Mouse (Mus musculus) heart, embryonic 16.5 days (tissue): ENCODE data around the gene 1700025C18Rik. TPM values are rescaled to one million over a fixed set of nuclear protein-coding genes. Genes with fewer than 3 reads are reported as not detected.

ENCODE experiments used
- ATAC-seq: fragments of 200-750 bp; cut with Nextera tagmentation; replicated peaks from 2 replicates; pipeline ENCODE4 v1.8.0; 2017; ENCODE audit warnings: moderate number of reproducible peaks; ENCODE audit not compliant: insufficient read depth, low FRiP score; ENCODE audit errors: extremely low read depth
- H3K27ac ChIP-seq: fragments of 300-500 bp; sonication (generic); 2 replicates; pipeline ENCODE4 v1.5.1; 2014; ENCODE audit warnings: mild to moderate bottlenecking, low read length, control low read depth, moderate library complexity
- H3K27me3 ChIP-seq: fragments of 300-500 bp; sonication (generic); 2 replicates; pipeline ENCODE4 v1.6.1; 2014; ENCODE audit warnings: low read length, mixed read lengths; ENCODE audit not compliant: control insufficient read depth, insufficient read depth
- H3K36me3 ChIP-seq: fragments of 300-500 bp; sonication (generic); 2 replicates; pipeline ENCODE4 v1.6.1; 2014; ENCODE audit not compliant: control insufficient read depth, insufficient read depth
- H3K4me1 ChIP-seq: fragments of 300-500 bp; sonication (generic); 2 replicates; pipeline ENCODE4 v1.6.1; 2014; ENCODE audit warnings: low read length, mixed read lengths; ENCODE audit not compliant: control insufficient read depth, insufficient read depth
- H3K4me2 ChIP-seq: fragments of 300-500 bp; sonication (generic); 2 replicates; pipeline ENCODE4 v1.6.1; 2014; ENCODE audit warnings: low read depth, mild to moderate bottlenecking, control low read depth, low read length
- H3K4me3 ChIP-seq: fragments of 300-500 bp; sonication (generic); 2 replicates; pipeline ENCODE4 v1.5.1; 2014; ENCODE audit warnings: mild to moderate bottlenecking, control low read depth, low read length
- H3K9ac ChIP-seq: fragments of 300-500 bp; sonication (generic); 2 replicates; pipeline ENCODE4 v1.6.1; 2014; ENCODE audit warnings: low read length, control low read depth
- H3K9me3 ChIP-seq: fragments of 300-500 bp; sonication (generic); replicated peaks from 2 replicates; pipeline ENCODE4 v1.6.1; 2016; ENCODE audit warnings: low read length; ENCODE audit not compliant: control insufficient read depth
- WGBS: fragments of 180-500 bp; shearing (Covaris S2); extraction: QIAGEN DNeasy Blood & Tissue Kit; methylation state at CpG from one replicate; pipeline ENCODE4 v1.1.7; 2014; 5-methylcytosine and 5-hydroxymethylcytosine counted together
- polyA plus RNA-seq: library from polyadenylated mRNA; unstranded; fragments of >200 nt; fragmentation: Nextera tagmentation; extraction: Ambion mirVana; gene quantifications from 2 replicates; pipeline ENCODE4 v1.2.1, GENCODE M21; 2015

1700025C18Rik gene
- polyA plus RNA-seq, 1 experiment from 2014 or later: not detected

GRCm38 (mm10) chr2:165054888-165055852, 35.4 kb downstream of the 1700025C18Rik start, which contains the start of gene Cd40:
Gene Cd40 (plus strand): TSS chr2:165055627.
- Histone ChIP-seq H3K4me3 (peak within 1 kb of the TSS; percentile 46), H3K9ac (peak within 1 kb of the TSS; percentile 42), H3K27me3 (peaks cover 10% of the 10 kb centered on the region), H3K9me3 (no peaks in the 10 kb centered on the region), H3K36me3 (no peaks in the 10 kb centered on the region), H3K4me2 (peak within 1 kb of the TSS; percentile 62), H3K27ac (no peak within 1 kb of the TSS), H3K4me1 (peaks cover 6% of the 10 kb centered on the region; the same call in 1 of the 2 replicates)
- 6% methylated on average over 25 of the region's 25 CpGs for WGBS
- ATAC-seq: peak; percentile 80

- WGBS: 28% methylated on average over 11 of the region's 11 CpGs
- no peak for ATAC-seq
- Histone ChIP-seq H3K4me1 (peaks cover 6% of the 10 kb centered on the region; the same call in 1 of the 2 replicates), H3K9me3 (no peaks in the 10 kb centered on the region), H3K27ac (no peak overlapping the region), H3K27me3 (peaks cover 10% of the 10 kb centered on the region), H3K36me3 (no peaks in the 10 kb centered on the region), H3K4me3 (no peak overlapping the region), H3K4me2 (no peak overlapping the region), H3K9ac (no peak overlapping the region)
Measured at GRCm38 (mm10) chr2:165051566-165051965, 39.0 kb downstream of the 1700025C18Rik start.

GRCm38 (mm10) chr2:165050826-165051548, 39.6 kb downstream of the 1700025C18Rik start:
- H3K9me3 ChIP-seq: no peaks in the 10 kb centered on the region
- peaks cover 6% of the 10 kb centered on the region; the same call in 1 of the 2 replicates for H3K4me1 ChIP-seq
- H3K36me3 ChIP-seq: no peaks in the 10 kb centered on the region
- no peak overlapping the region for H3K9ac ChIP-seq
- ATAC-seq: no peak
- H3K4me2 ChIP-seq: no peak overlapping the region
- peaks cover 10% of the 10 kb centered on the region for H3K27me3 ChIP-seq
- H3K4me3 ChIP-seq: no peak overlapping the region
- 65% methylated on average over 18 of the region's 18 CpGs for WGBS
- H3K27ac ChIP-seq: no peak overlapping the region

GRCm38 (mm10) chr2:165049044-165049443, 41.5 kb downstream of the 1700025C18Rik start:
- ATAC-seq: no peak
- H3K4me2 ChIP-seq: no peak overlapping the region
- no peaks in the 10 kb centered on the region for H3K36me3 ChIP-seq
- no peaks in the 10 kb centered on the region for H3K4me1 ChIP-seq
- no peak overlapping the region for H3K9ac ChIP-seq
- H3K27ac ChIP-seq: no peak overlapping the region
- peaks cover 5% of the 10 kb centered on the region; the same call in 1 of the 2 replicates for H3K27me3 ChIP-seq
- WGBS: 41% methylated on average over 5 of the region's 5 CpGs
- no peaks in the 10 kb centered on the region for H3K9me3 ChIP-seq
- H3K4me3 ChIP-seq: no peak overlapping the region

- H3K36me3 ChIP-seq: no peaks in the 10 kb centered on the region
- H3K4me3 ChIP-seq: no peak overlapping the region
- no peak overlapping the region for H3K27ac ChIP-seq
- H3K9me3 ChIP-seq: no peaks in the 10 kb centered on the region
- H3K4me1 ChIP-seq: no peaks in the 10 kb centered on the region
- no peak overlapping the region for H3K4me2 ChIP-seq
- no peak overlapping the region for H3K9ac ChIP-seq
- H3K27me3 ChIP-seq: no peaks in the 10 kb centered on the region
- 53% methylated on average over 2 of the region's 2 CpGs for WGBS
- ATAC-seq: no peak
Measured at GRCm38 (mm10) chr2:165043729-165044128, 46.8 kb downstream of the 1700025C18Rik start.

- H3K27me3 ChIP-seq: no peaks in the 10 kb centered on the region
- H3K9ac ChIP-seq: no peak overlapping the region
- no peaks in the 10 kb centered on the region for H3K9me3 ChIP-seq
- ATAC-seq: no peak
- H3K36me3 ChIP-seq: no peaks in the 10 kb centered on the region
- no peak overlapping the region for H3K4me3 ChIP-seq
- H3K4me1 ChIP-seq: no peaks in the 10 kb centered on the region
- WGBS: 22% methylated on average over 17 of the region's 17 CpGs
- H3K27ac ChIP-seq: no peak overlapping the region
- peak overlapping the region; percentile 32; the same call in 1 of the 2 replicates for H3K4me2 ChIP-seq
Measured at GRCm38 (mm10) chr2:165043090-165043636, 47.4 kb downstream of the 1700025C18Rik start.

DNA sequence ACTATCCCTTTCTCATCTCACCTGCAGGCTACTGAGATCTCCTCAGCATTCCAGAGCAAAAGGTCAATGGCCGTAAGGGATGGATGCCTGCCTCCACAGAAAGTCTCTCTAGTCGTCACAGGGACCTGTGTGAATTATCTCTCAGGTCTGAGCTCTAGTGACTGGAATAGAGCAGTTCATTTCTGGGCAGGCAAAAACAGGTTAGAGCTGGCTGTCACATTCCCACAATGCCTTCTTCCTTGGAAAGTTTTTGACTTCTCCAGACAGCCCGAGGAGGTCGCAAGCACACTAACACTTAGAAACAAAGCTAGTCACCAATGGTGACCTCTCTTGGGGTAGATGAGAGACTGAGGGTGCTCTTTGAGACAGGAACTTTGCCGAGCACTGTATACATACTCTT, 48.4 kb downstream of the 1700025C18Rik start:
- Histone ChIP-seq H3K9ac (no peak overlapping the region), H3K36me3 (no peaks in the 10 kb centered on the region), H3K27me3 (no peaks in the 10 kb centered on the region), H3K9me3 (no peaks in the 10 kb centered on the region), H3K4me3 (no peak overlapping the region), H3K4me1 (no peaks in the 10 kb centered on the region), H3K27ac (no peak overlapping the region), H3K4me2 (no peak overlapping the region)
- WGBS: 69% methylated on average over 5 of the region's 5 CpGs
- ATAC-seq: no peak

DNA sequence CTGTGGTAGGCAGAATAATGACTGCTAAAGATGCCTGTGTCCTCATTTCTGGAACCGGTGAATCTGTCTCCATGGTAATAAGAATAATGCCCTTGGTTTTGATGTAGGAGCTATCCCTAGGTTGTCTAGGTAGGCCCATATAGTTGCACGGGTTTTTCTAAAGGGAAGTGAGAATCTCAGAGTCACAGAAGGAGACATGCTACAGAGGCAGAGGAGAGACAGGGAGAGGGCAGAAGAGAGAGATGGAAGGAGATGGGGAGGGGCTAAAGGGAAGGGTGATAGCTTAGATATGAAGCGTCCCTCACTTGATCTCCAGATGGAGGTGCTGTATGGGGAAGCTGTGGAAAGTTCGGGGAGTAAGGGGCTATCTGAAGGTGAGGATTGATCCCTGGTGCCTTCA, 53.1 kb downstream of the 1700025C18Rik start:
- WGBS: 50% methylated on average over 4 of the region's 4 CpGs

More for the DNA sequence above, 53.1 kb downstream of the 1700025C18Rik start:
- Histone ChIP-seq H3K27me3 (no peaks in the 10 kb centered on the region), H3K9me3 (no peaks in the 10 kb centered on the region), H3K4me2 (no peak overlapping the region), H3K27ac (no peak overlapping the region), H3K9ac (no peak overlapping the region), H3K36me3 (no peaks in the 10 kb centered on the region), H3K4me3 (no peak overlapping the region), H3K4me1 (peaks cover 13% of the 10 kb centered on the region)
- ATAC-seq: no peak
